Mouse (Mus musculus): Measurements from ENCODE around the gene Cald1. TPM values are rescaled to one million over a fixed set of nuclear protein-coding genes. Genes with fewer than 3 reads are reported as not detected.

The Cald1 gene
- polyA plus RNA-seq, 1 experiment from 2014 or later = 171 TPM

- Histone ChIP-seq H3K36me3 (ENCODE audit: control insufficient read depth, insufficient read depth, low read length) (no peaks in the 10 kb centered on the region), H3K4me1 (replicated peaks; ENCODE audit: control insufficient read depth, insufficient read depth, low read length) (no peaks in the 10 kb centered on the region), H3K4me2 (replicated peaks; ENCODE audit: low read depth, low read length) (no peak overlapping the region), H3K4me3 (ENCODE audit: low read depth, low read length) (no peak overlapping the region), H3K27ac (ENCODE audit: low read depth, low read length) (no peak overlapping the region), H3K27me3 (ENCODE audit: control insufficient read depth, insufficient read depth, low read length) (no peaks in the 10 kb centered on the region), H3K9me3 (ENCODE audit: control insufficient read depth, low read length) (no peaks in the 10 kb centered on the region), H3K9ac (ENCODE audit: low read depth, low read length) (no peak overlapping the region)
- WGBS = 85% methylated on average over 4 of the region's 4 CpGs
- DNase-seq (ENCODE audit: low spot score) (no peak), ATAC-seq (ENCODE audit: low FRiP score) (no peak)
Measured at GRCm38 (mm10) chr6:34606407-34606806, 8.1 kb downstream of the Cald1 start.

- Histone ChIP-seq H3K4me2 (replicated peaks; ENCODE audit: low read depth, low read length) (no peak overlapping the region), H3K4me1 (replicated peaks; ENCODE audit: control insufficient read depth, insufficient read depth, low read length) (no peaks in the 10 kb centered on the region), H3K9ac (ENCODE audit: low read depth, low read length) (no peak overlapping the region), H3K36me3 (ENCODE audit: control insufficient read depth, insufficient read depth, low read length) (no peaks in the 10 kb centered on the region), H3K9me3 (ENCODE audit: control insufficient read depth, low read length) (no peaks in the 10 kb centered on the region), H3K27me3 (ENCODE audit: control insufficient read depth, insufficient read depth, low read length) (no peaks in the 10 kb centered on the region), H3K27ac (ENCODE audit: low read depth, low read length) (no peak overlapping the region), H3K4me3 (ENCODE audit: low read depth, low read length) (no peak overlapping the region)
- DNase-seq (ENCODE audit: low spot score) = no peak
- ATAC-seq (ENCODE audit: low FRiP score) = no peak
- 92% methylated on average over 3 of the region's 3 CpGs for WGBS
Measured at GRCm38 (mm10) chr6:34608603-34609002, 10.3 kb downstream of the Cald1 start.

DNA sequence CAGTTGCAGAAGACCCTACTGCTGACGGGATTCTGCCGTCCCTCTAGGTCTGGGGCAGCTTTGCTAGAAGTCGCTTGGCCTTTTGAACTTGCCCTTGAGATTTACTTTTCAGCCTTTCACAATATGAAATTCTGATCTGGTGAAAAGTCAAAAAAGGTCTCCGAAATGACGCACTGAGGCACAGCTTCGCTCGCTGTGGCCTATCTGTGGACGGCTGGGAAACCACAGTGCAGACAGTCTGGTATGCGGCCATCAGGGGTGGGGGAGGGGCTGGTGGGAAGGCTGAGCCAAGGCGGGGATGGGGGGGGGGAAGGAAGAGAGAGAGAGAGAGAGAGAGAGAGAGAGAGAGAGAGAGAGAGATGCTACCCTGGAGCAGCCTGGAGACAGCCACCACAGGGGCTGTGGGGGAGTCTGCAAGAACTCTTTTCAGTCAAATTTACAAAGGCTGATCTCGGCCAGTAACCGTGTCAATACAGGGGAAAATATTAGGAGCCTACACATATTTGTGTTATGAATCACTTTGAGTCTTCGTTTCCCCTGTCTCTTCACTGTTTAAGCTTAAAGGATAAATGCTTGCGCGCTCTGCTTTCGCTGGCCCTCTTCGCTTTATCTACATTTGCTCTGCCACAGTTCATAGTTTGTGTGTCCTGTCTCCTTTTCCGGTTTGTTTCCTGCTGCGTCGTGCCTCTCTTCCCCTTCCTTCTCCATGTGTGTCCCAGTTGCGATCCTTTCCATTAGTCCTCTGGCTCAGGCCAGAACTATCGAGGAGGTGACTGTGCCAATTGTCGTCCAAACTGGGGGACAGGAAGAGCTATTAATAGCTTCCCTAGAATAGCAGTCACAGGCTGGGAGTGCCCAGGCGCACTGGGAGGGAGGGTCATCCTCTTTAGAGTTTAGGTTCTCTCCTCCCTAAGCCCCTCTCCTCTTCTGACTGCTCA is 11.9 kb downstream of the Cald1 start:
- no peaks in the 10 kb centered on the region for H3K27me3 ChIP-seq (ENCODE audit: control insufficient read depth, insufficient read depth, low read length)
- H3K9me3 ChIP-seq (ENCODE audit: control insufficient read depth, low read length) = no peaks in the 10 kb centered on the region
- WGBS = 45% methylated on average over 24 of the region's 24 CpGs
- peak; percentile 35; the same call in 1 of the 2 replicates for ATAC-seq (ENCODE audit: low FRiP score)
- no peak overlapping the region for H3K27ac ChIP-seq (ENCODE audit: low read depth, low read length)
- no peak overlapping the region for H3K4me2 ChIP-seq (replicated peaks; ENCODE audit: low read depth, low read length)
- H3K4me1 ChIP-seq (replicated peaks; ENCODE audit: control insufficient read depth, insufficient read depth, low read length) = no peaks in the 10 kb centered on the region
- H3K9ac ChIP-seq (ENCODE audit: low read depth, low read length) = no peak overlapping the region
- no peaks in the 10 kb centered on the region for H3K36me3 ChIP-seq (ENCODE audit: control insufficient read depth, insufficient read depth, low read length)
- DNase-seq (ENCODE audit: low spot score) = peak; percentile 52
- H3K4me3 ChIP-seq (ENCODE audit: low read depth, low read length) = no peak overlapping the region

GRCm38 (mm10) chr6:34613122-34613521 is 14.8 kb downstream of the Cald1 start:
- Histone ChIP-seq H3K27ac (ENCODE audit: low read depth, low read length) (no peak overlapping the region), H3K9ac (ENCODE audit: low read depth, low read length) (no peak overlapping the region), H3K9me3 (ENCODE audit: control insufficient read depth, low read length) (no peaks in the 10 kb centered on the region), H3K4me3 (ENCODE audit: low read depth, low read length) (no peak overlapping the region), H3K4me1 (replicated peaks; ENCODE audit: control insufficient read depth, insufficient read depth, low read length) (no peaks in the 10 kb centered on the region), H3K4me2 (replicated peaks; ENCODE audit: low read depth, low read length) (no peak overlapping the region), H3K27me3 (ENCODE audit: control insufficient read depth, insufficient read depth, low read length) (no peaks in the 10 kb centered on the region), H3K36me3 (ENCODE audit: control insufficient read depth, insufficient read depth, low read length) (no peaks in the 10 kb centered on the region)
- no peak for DNase-seq (ENCODE audit: low spot score)
- ATAC-seq (ENCODE audit: low FRiP score) = no peak
- WGBS = 88% methylated on average over 5 of the region's 5 CpGs

GRCm38 (mm10) chr6:34615419-34615818 is 17.1 kb downstream of the Cald1 start:
- Histone ChIP-seq H3K9ac (ENCODE audit: low read depth, low read length) (no peak overlapping the region), H3K9me3 (ENCODE audit: control insufficient read depth, low read length) (no peaks in the 10 kb centered on the region), H3K27ac (ENCODE audit: low read depth, low read length) (no peak overlapping the region), H3K4me3 (ENCODE audit: low read depth, low read length) (no peak overlapping the region), H3K4me2 (replicated peaks; ENCODE audit: low read depth, low read length) (no peak overlapping the region), H3K36me3 (ENCODE audit: control insufficient read depth, insufficient read depth, low read length) (no peaks in the 10 kb centered on the region), H3K27me3 (ENCODE audit: control insufficient read depth, insufficient read depth, low read length) (no peaks in the 10 kb centered on the region), H3K4me1 (replicated peaks; ENCODE audit: control insufficient read depth, insufficient read depth, low read length) (no peaks in the 10 kb centered on the region)
- no peak for ATAC-seq (ENCODE audit: low FRiP score)
- no peak for DNase-seq (ENCODE audit: low spot score)
- WGBS = 93% methylated on average over 3 of the region's 3 CpGs

- no peak overlapping the region for H3K4me2 ChIP-seq (replicated peaks; ENCODE audit: low read depth, low read length)
- no peak overlapping the region for H3K27ac ChIP-seq (ENCODE audit: low read depth, low read length)
- WGBS = 88% methylated on average over 2 of the region's 2 CpGs
- H3K4me3 ChIP-seq (ENCODE audit: low read depth, low read length) = no peak overlapping the region
- no peaks in the 10 kb centered on the region for H3K36me3 ChIP-seq (ENCODE audit: control insufficient read depth, insufficient read depth, low read length)
- H3K27me3 ChIP-seq (ENCODE audit: control insufficient read depth, insufficient read depth, low read length) = no peaks in the 10 kb centered on the region
- H3K4me1 ChIP-seq (replicated peaks; ENCODE audit: control insufficient read depth, insufficient read depth, low read length) = no peaks in the 10 kb centered on the region
- no peak for ATAC-seq (ENCODE audit: low FRiP score)
- H3K9me3 ChIP-seq (ENCODE audit: control insufficient read depth, low read length) = no peaks in the 10 kb centered on the region
- no peak overlapping the region for H3K9ac ChIP-seq (ENCODE audit: low read depth, low read length)
- no peak for DNase-seq (ENCODE audit: low spot score)
Measured at GRCm38 (mm10) chr6:34619494-34619893, 21.2 kb downstream of the Cald1 start.

GRCm38 (mm10) chr6:34620242-34620641 is 21.9 kb downstream of the Cald1 start:
- WGBS = 62% methylated on average over 1 of the region's 1 CpGs
- H3K27ac ChIP-seq (ENCODE audit: low read depth, low read length) = no peak overlapping the region
- no peaks in the 10 kb centered on the region for H3K36me3 ChIP-seq (ENCODE audit: control insufficient read depth, insufficient read depth, low read length)
- ATAC-seq (ENCODE audit: low FRiP score) (no peak), DNase-seq (ENCODE audit: low spot score) (no peak)
- H3K9me3 ChIP-seq (ENCODE audit: control insufficient read depth, low read length) = no peaks in the 10 kb centered on the region
- no peaks in the 10 kb centered on the region for H3K4me1 ChIP-seq (replicated peaks; ENCODE audit: control insufficient read depth, insufficient read depth, low read length)
- no peak overlapping the region for H3K4me3 ChIP-seq (ENCODE audit: low read depth, low read length)
- no peaks in the 10 kb centered on the region for H3K27me3 ChIP-seq (ENCODE audit: control insufficient read depth, insufficient read depth, low read length)
- no peak overlapping the region for H3K4me2 ChIP-seq (replicated peaks; ENCODE audit: low read depth, low read length)
- H3K9ac ChIP-seq (ENCODE audit: low read depth, low read length) = no peak overlapping the region

- ATAC-seq (ENCODE audit: low FRiP score) (no peak), DNase-seq (ENCODE audit: low spot score) (no peak)
- Histone ChIP-seq H3K36me3 (ENCODE audit: control insufficient read depth, insufficient read depth, low read length) (no peaks in the 10 kb centered on the region), H3K4me3 (ENCODE audit: low read depth, low read length) (no peak overlapping the region), H3K9me3 (ENCODE audit: control insufficient read depth, low read length) (no peaks in the 10 kb centered on the region), H3K27ac (ENCODE audit: low read depth, low read length) (no peak overlapping the region), H3K4me2 (replicated peaks; ENCODE audit: low read depth, low read length) (no peak overlapping the region), H3K27me3 (ENCODE audit: control insufficient read depth, insufficient read depth, low read length) (no peaks in the 10 kb centered on the region), H3K4me1 (replicated peaks; ENCODE audit: control insufficient read depth, insufficient read depth, low read length) (no peaks in the 10 kb centered on the region), H3K9ac (ENCODE audit: low read depth, low read length) (no peak overlapping the region)
- WGBS = 85% methylated on average over 6 of the region's 6 CpGs
Measured at GRCm38 (mm10) chr6:34622865-34623264, 24.6 kb downstream of the Cald1 start.

GRCm38 (mm10) chr6:34623290-34623689 is 25.0 kb downstream of the Cald1 start:
- no peak for DNase-seq (ENCODE audit: low spot score)
- WGBS = 74% methylated on average over 7 of the region's 7 CpGs
- H3K9ac ChIP-seq (ENCODE audit: low read depth, low read length) = no peak overlapping the region

More at GRCm38 (mm10) chr6:34623290-34623689, 25.0 kb downstream of the Cald1 start:
- Histone ChIP-seq H3K9me3 (ENCODE audit: control insufficient read depth, low read length) (no peaks in the 10 kb centered on the region), H3K4me2 (replicated peaks; ENCODE audit: low read depth, low read length) (no peak overlapping the region), H3K27ac (ENCODE audit: low read depth, low read length) (no peak overlapping the region), H3K27me3 (ENCODE audit: control insufficient read depth, insufficient read depth, low read length) (no peaks in the 10 kb centered on the region), H3K4me1 (replicated peaks; ENCODE audit: control insufficient read depth, insufficient read depth, low read length) (no peaks in the 10 kb centered on the region), H3K4me3 (ENCODE audit: low read depth, low read length) (no peak overlapping the region), H3K36me3 (ENCODE audit: control insufficient read depth, insufficient read depth, low read length) (no peaks in the 10 kb centered on the region)
- no peak for ATAC-seq (ENCODE audit: low FRiP score)
